Mouse (Mus musculus): Measurements from ENCODE around the gene Cd4.
"Not testable (repeated sequence)": the region's sequence is repeated elsewhere in the genome, so short reads cannot be mapped to it uniquely, and the experiment has no call there.

Gene Cd4

GRCm38 (mm10) chr6:124915160-124915941, 27.3 kb upstream of the Cd4 start:
- DNase-seq: peak; percentile 70

- no peak for DNase-seq
Observed at GRCm38 (mm10) chr6:124914511-124914910, 26.5 kb upstream of the Cd4 start.

- DNase-seq: peak; percentile 34
Observed at GRCm38 (mm10) chr6:124913721-124914285, 25.8 kb upstream of the Cd4 start.

- DNase-seq: no peak
Observed at GRCm38 (mm10) chr6:124913214-124913613, 25.2 kb upstream of the Cd4 start.

GRCm38 (mm10) chr6:124911533-124912218, 23.7 kb upstream of the Cd4 start, which contains the start of gene Lag3:
Gene Lag3, minus strand, starts transcription at chr6:124911705.
- peak; percentile 40 for DNase-seq

- peak; percentile 28 for DNase-seq
Observed at GRCm38 (mm10) chr6:124910032-124910431, 22.0 kb upstream of the Cd4 start.

- no peak for DNase-seq
Observed at GRCm38 (mm10) chr6:124907767-124908166, 19.7 kb upstream of the Cd4 start.

GRCm38 (mm10) chr6:124904991-124905860, 17.2 kb upstream of the Cd4 start:
- DNase-seq: peak; percentile 27

GRCm38 (mm10) chr6:124904161-124904981, 16.4 kb upstream of the Cd4 start:
- DNase-seq: peak; percentile 83

GRCm38 (mm10) chr6:124903580-124904151, 15.6 kb upstream of the Cd4 start:
- peak; percentile 98 for DNase-seq

GRCm38 (mm10) chr6:124901851-124902250, 13.8 kb upstream of the Cd4 start:
- DNase-seq: no peak

- DNase-seq: peak; percentile 30
Observed at GRCm38 (mm10) chr6:124900801-124901480, 12.9 kb upstream of the Cd4 start.

GRCm38 (mm10) chr6:124900056-124900800, 12.2 kb upstream of the Cd4 start:
- no peak for DNase-seq

GRCm38 (mm10) chr6:124898359-124898758, 10.3 kb upstream of the Cd4 start:
- no peak for DNase-seq

GRCm38 (mm10) chr6:124894113-124894512, 6.1 kb upstream of the Cd4 start:
- DNase-seq: not testable (repeated sequence)

- DNase-seq: no peak
Observed at GRCm38 (mm10) chr6:124890997-124891396, 3.0 kb upstream of the Cd4 start.

GRCm38 (mm10) chr6:124888555-124889125, 619 bp upstream of the Cd4 start:
- DNase-seq: no peak

- no peak for DNase-seq
Observed at GRCm38 (mm10) chr6:124885956-124886381, 2.1 kb downstream of the Cd4 start.

- DNase-seq: peak; percentile 61
Observed at GRCm38 (mm10) chr6:124884714-124885500, 3.1 kb downstream of the Cd4 start.

Data from kidney, postnatal 10 days (tissue).